Mouse (Mus musculus): ENCODE results near the gene Gm28048. TPM values are rescaled to one million over a fixed set of nuclear protein-coding genes. Genes with fewer than 3 reads are reported as not detected.

Gm28048 gene
- total RNA-seq, 2 experiments from 2014 or later, result 3.2 to 3.6 TPM

- intact Hi-C loops (cut with DNase I; ENCODE audit: low total_unique reads), result loop anchor here (5.0 to 10.0 kb wide), 2 partner anchors 93 to 326 kb away; partner anchors contain the start of gene B3gnt2
- no peak for DNase-seq
Measured at GRCm38 (mm10) chr11:22957791-22958374, 24.0 kb downstream of the Gm28048 start.

DNA sequence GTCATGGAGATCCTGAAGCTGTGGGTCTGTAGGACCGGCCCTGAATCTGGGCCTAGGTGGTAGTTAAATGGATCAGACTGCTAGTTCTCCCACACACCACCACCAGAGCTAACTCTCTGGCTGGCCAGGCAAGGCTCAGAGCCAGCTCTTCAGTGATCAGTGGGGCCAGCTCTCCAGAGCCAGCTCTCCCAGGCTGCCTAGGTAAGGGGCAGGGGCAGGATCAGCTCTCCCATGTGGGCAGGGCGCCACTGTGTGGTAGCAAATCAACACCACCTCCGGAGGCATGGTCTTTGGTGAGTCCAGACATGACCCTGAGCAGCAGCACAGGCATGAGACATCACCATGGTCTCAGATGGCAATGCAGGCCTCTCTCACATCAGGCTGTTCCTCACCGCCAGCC, 25.1 kb downstream of the Gm28048 start:
- peak; percentile 68 for DNase-seq
- intact Hi-C loops (cut with DNase I; ENCODE audit: low total_unique reads), result loop anchor here (5.0 to 10.0 kb wide), 2 partner anchors 92 to 325 kb away; partner anchors contain the start of gene B3gnt2

DNA sequence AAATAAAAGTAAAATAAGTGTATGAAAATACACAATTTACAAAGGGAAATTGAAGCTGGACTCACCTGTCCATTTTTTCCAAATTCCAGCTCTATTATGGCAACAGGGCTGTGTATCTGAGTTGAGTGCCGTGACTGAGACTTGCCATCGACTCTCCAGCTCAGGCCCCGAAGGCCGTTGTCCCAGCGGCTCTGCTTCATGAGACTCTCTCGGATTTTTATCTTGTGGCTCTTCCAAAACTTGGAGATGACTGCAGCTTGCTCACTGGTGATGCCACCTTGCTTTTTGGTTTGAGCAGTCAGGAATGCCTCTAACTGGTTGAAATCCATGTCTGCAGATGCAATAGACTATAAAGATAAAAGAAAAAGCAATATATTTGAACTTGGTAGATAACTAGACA, 25.5 kb downstream of the Gm28048 start:
- intact Hi-C loops (cut with DNase I; ENCODE audit: low total_unique reads), result loop anchor here (5.0 to 10.0 kb wide), 2 partner anchors 92 to 324 kb away; partner anchors contain the start of gene B3gnt2

GRCm38 (mm10) chr11:22952668-22953067, 29.2 kb downstream of the Gm28048 start:
- intact Hi-C loops (cut with DNase I; ENCODE audit: low total_unique reads), result loop anchor here (10.0 kb wide), 1 partner anchor 88 kb away; the partner anchor contains the start of gene B3gnt2

More for the DNA sequence above, 25.5 kb downstream of the Gm28048 start:
- DNase-seq, result no peak

GRCm38 (mm10) chr11:22950131-22950530, 31.8 kb downstream of the Gm28048 start:
- intact Hi-C loops (cut with DNase I; ENCODE audit: low total_unique reads), result loop anchor here (10.0 kb wide), 1 partner anchor 85 kb away; the partner anchor contains the start of gene B3gnt2
- no peak for DNase-seq

More at GRCm38 (mm10) chr11:22952668-22953067, 29.2 kb downstream of the Gm28048 start:
- no peak for DNase-seq

DNA sequence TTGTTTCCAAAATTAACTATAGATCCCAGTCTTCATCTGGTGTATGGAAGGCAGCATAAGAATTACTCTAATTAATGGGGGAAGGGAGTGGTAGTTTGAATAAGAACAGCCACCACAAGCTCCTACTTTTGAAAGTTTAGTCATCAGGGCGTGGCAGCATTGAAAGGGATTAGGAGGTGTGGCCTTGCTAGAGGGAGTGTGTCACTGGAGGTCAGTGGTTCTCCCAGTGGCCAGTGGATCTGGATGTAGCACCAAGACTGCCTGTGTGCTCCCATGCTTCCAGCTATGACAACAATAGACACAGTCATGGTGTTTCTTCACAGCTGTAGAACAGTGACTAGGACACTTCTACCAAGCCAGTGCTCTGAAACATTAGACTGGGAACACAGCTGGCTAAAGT, 32.8 kb downstream of the Gm28048 start:
- DNase-seq, result no peak
- intact Hi-C loops (cut with DNase I; ENCODE audit: low total_unique reads), result no loop called here

- intact Hi-C loops (cut with DNase I; ENCODE audit: low total_unique reads), result no loop called here
- no peak for DNase-seq
Measured at GRCm38 (mm10) chr11:22938983-22939382, 42.9 kb downstream of the Gm28048 start.

DNA sequence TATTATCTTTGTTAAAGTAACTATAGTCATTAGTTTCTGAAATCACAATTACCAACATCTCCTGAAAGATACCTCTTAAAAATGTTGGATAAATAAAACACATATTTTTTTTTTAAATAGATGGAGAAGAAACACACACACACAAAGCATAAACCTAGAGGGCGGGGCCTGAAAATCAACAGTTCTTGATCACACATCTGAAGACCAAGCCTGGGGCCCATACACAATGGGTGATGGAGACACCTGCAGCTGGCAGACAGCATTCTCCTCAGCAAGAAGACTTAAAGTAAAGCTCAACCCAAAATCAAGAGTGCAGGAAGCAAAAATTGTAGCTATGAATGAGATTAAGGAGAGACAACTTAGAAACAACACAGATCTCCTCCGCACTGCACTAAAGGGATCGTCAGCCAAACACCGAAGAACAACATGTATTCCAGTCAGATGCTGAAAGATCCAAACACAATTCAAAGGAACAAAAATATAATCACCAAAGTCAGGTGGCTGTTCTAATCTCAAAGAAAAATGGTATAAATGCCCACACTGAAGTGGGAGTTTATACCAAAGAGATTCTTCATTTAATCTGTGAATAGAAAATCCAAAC, 44.1 kb downstream of the Gm28048 start:
- intact Hi-C loops (cut with DNase I; ENCODE audit: low total_unique reads), result no loop called here
- no peak for DNase-seq

DNA sequence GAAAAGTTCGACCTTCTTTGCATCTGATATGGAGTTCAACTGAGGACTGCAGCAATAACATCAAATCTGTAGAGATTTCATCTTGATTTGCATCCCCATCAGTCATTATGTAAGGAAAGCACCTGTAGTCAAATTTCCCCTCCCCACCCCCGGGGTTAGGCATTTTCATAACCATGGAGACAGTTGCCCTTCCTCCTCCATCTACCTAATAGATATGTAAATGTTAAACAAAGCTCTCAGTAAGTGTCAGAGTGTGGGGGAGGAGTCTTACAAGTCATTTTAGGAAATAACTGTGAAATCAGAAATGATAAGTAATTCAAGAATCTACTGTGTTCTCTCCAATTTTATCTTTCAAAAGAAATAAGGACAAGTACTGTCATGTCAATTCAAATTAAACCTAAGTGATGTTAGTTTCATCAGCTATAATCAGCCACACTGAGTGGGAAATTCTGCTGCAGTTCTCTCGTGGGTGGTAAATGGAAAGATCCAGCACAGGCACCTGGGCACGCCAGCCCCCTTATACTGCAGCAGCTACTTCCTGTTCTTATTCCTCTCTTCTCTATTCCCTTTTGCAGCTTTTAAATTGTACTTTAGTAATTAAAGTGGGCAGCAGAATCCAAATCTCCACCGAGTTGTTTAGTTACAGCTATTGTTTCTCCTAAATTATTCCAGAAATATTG, 45.3 kb downstream of the Gm28048 start:
- intact Hi-C loops (cut with DNase I; ENCODE audit: low total_unique reads), result no loop called here
- DNase-seq, result no peak

DNA sequence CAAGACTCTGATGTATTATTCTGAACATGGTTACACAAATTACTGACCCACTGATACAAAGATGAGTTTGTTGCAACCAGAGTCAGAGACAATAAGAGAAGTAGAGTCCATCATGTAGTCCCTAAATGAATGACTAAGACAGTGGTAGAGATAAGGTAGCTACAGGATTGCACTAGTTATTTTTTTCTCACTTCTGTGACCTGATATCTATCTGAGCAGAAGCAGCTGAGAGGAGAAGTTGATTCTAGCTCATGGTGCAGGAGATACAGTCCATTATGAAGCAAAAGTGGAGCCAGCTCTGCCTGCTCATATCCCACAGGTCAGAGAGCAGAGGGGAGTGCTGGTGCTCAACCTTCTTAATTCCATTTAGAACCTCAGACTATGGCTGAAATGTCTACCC, 49.7 kb downstream of the Gm28048 start:
- intact Hi-C loops (cut with DNase I; ENCODE audit: low total_unique reads), result no loop called here

GRCm38 (mm10) chr11:22931320-22931905, 50.5 kb downstream of the Gm28048 start:
- no peak for DNase-seq
- intact Hi-C loops (cut with DNase I; ENCODE audit: low total_unique reads), result no loop called here

More for the DNA sequence above, 49.7 kb downstream of the Gm28048 start:
- no peak for DNase-seq

DNA sequence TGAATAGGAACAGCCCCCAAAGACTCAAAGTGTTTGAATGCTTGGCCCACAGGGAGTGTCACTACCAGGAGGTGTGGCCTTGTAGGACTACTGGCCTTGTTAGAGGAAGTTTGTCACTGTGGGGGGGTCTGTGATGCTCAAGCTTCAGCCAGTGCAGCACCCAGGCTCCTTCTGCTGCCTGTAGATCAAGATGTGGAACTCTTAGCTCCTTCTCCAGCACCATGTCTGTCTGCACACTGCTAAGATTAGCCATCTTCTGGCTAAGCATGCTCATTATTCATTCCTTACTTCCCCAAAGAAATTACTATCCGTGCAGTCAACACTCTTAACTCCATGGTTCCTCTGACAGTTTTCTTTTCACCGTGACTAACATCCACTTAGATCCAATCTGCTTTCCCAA, 51.8 kb downstream of the Gm28048 start:
- intact Hi-C loops (cut with DNase I; ENCODE audit: low total_unique reads), result no loop called here
- no peak for DNase-seq

DNA sequence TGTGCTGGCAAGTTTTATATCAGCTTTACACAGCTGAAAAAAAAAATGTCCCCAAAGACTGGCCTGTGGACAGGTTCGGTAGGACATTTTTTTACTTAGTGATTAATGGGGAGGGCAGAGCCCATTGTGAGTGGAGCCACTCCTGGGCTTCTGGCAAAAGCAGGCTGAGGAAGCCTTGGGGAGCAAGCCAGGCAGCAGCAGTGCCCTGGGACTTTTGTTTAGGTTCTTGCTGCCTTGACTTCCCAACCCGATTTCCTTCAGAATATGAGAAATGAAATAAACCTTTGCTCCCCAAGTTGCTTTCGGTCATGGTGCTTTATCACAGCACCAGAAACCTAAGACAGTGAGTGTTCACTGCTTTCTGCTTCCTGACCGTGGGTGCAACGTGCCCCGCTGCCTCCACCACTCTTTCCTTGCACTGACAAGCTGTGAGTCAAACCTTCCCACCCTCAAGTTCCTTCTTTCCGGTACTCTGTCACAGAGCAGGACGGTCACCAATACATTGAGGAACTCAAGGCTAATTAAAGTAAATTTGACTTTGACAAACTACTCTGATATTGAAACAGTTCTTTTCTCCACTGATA, 53.2 kb downstream of the Gm28048 start:
- intact Hi-C loops (cut with DNase I; ENCODE audit: low total_unique reads), result no loop called here

GRCm38 (mm10) chr11:22923606-22924005, 58.3 kb downstream of the Gm28048 start:
- intact Hi-C loops (cut with DNase I; ENCODE audit: low total_unique reads), result no loop called here

More for the DNA sequence above, 53.2 kb downstream of the Gm28048 start:
- no peak for DNase-seq

DNA sequence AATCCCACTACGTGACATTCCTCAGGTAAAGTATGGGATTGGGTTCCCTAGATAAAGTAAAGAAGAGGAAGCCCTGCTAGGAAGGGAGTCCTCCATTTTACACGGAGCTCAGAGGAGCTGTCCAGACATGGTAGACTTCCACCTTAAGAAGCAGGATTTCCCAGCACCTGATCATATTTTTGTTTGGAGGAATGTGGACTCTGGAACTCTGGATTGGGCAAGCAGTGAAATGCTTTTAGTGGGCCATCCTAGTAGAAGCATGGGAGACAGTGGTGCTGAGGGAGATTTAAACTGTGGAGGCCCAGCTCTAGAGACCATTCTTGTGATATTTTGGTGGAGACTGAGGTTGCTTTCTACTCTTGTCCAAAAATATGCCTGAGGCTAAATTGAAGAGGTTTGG, 59.3 kb downstream of the Gm28048 start:
- DNase-seq, result no peak
- intact Hi-C loops (cut with DNase I; ENCODE audit: low total_unique reads), result no loop called here

More at GRCm38 (mm10) chr11:22923606-22924005, 58.3 kb downstream of the Gm28048 start:
- no peak for DNase-seq

- intact Hi-C loops (cut with DNase I; ENCODE audit: low total_unique reads), result no loop called here
- DNase-seq, result no peak
Measured at GRCm38 (mm10) chr11:22919336-22919735, 62.6 kb downstream of the Gm28048 start.

DNA sequence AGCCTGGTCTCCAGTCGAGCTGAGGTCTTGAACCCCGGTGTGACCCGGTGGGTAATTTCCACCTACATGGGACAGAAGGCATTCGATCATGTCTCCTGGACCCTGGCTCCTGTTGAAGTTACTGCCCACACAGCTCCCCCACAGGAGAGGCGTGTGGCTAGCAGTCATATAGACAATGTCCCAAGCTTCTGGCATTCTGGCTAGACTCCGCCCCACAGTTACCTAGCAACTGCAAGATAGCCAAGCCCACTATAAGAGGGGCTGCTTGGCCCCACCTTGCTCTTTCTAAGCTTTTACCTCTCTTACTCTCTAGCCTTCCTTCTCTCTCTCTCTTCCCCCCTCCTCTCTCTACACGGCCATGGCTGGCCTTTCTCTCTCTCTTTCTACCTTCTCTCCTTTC, 64.1 kb downstream of the Gm28048 start:
- DNase-seq, result no peak
- intact Hi-C loops (cut with DNase I; ENCODE audit: low total_unique reads), result no loop called here

DNA sequence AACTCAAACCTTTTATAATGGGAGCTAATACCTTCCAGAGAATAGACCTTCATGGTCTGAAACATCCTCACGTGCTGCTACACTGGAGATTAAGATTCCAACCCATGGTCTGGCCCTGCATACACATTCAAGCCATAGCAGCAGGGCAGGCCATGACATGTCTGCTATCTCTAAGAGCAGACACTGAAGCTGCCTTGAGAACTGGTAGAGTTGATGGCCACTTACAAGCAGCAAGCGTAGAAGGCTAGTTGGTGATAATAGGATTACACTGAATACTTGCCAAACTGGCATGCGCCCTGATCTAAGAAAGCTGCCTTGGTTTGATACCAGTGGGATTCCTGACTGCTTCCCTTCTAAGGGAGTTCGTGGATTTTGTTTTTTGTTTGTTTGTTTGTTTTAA, 68.1 kb downstream of the Gm28048 start:
- no peak for DNase-seq
- intact Hi-C loops (cut with DNase I; ENCODE audit: low total_unique reads), result no loop called here

GRCm38 (mm10) chr11:22911831-22912230, 70.1 kb downstream of the Gm28048 start:
- DNase-seq, result no peak
- intact Hi-C loops (cut with DNase I; ENCODE audit: low total_unique reads), result no loop called here

DNA sequence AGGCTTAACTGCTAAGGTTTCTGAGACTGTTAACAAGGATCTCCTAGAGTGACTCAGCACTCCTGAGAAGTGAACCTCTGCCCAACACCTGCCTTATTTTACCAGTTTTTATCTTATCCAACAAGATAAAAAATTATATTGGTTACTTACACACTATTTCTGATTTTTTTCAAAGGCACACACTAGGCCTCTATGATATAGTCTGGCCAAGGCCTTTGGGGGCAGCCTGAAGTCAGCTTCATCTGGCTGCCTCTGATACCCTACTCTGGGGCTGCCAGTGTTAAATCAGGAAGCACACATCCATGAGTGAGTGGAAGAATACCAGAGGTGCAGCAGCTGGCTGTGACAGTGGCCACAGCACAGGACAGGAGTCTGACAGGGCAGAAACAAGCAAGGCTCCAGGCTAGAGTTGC, 75.4 kb downstream of the Gm28048 start:
- intact Hi-C loops (cut with DNase I; ENCODE audit: low total_unique reads), result no loop called here
- DNase-seq, result no peak

Measured in gastrocnemius, postnatal 14 days (tissue).